Mouse (Mus musculus): Measurements from ENCODE around the gene Ghr.

The Ghr gene

DNA sequence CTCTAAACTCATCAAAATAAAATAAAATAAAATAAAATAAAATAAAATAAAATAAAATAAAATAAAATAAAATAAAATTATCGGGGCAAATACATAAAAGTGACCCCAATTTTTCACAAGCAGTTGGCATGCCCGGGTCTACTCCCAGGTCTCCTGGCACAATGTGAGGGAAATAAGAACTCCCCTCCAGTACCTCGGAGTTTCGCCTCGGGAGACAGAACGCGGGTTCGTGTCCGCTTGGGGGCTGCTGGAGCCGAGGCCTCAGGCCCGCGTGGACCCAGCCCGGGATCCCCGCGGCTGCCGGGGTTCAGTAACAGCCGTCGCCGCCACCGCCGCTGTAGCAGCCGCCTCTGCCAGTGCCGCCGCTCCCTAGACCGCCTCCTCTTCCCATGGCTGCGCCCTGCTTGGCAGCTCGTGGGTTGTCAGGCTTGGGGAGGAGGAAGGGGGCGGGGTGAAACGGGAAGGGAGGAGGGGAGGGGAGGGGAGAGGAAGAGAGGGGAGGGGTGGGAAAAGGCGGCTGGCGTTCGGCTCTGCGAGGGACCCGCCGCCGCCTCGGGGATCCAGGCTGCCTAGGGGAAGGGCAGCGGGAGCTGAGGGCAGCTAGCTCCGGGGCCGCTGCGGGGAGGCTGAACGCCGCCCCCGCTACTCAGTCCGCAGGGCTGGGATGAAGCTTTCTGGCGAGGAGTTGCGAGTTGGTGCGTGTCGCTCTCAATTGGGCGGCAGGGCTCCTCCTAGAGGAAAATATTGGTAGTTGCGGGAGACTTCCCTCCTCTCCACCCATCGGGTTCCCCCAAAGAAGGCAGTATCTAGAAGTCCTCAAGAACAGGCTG is at the start of gene Ghr:
Gene Ghr, minus strand, starts transcription at position 686 of the 830 bp plus-strand sequence.
- in situ Hi-C loops (cut with MboI; ENCODE audit: low pct_unique_long_range_greater_than_20kb in 1 of 2, low sequenced_read_pairs in 2 of 2, unreplicated experiment in 1 of 2): no loop called here

DNA sequence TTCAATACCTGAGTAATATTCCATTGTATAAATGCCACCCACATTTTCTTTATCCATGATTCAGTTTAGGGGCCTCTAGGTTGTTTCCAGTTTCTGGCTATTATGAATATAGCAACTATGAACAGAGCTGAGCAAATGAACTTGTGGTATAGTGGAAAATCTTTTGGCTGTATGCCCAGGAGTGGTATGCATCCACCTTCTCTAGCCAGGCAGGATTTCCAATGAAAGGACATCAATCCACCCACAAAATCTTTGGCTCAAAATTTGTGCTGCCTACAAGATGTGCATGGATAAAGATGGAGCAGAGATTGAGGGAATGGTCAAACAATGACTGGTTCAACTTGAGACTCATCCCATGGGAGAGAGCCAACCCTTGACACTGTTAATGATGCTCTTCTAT is 39.5 kb upstream of the Ghr start:
- in situ Hi-C loops (cut with MboI; ENCODE audit: low pct_unique_long_range_greater_than_20kb in 1 of 2, low sequenced_read_pairs in 2 of 2, unreplicated experiment in 1 of 2): no loop called here

DNA sequence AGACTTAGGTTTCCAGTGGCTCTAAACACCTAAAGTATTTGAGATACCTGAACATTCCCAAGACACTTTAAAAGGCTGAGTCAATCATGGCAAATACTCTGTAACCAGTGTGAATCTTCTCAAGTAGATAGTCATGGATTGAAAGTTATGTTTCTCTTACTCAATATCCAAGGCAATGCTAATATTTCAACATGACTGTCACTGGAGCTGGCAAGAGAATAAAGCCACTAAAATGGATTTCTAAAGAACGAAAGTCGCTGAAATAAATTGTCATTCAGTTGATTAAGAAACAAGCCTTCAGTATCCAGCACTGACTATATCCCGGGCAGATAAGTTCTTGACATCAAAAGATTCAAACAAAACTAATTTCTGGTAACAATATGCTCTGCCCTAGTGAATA is 37.1 kb upstream of the Ghr start:
- in situ Hi-C loops (cut with MboI; ENCODE audit: low pct_unique_long_range_greater_than_20kb in 1 of 2, low sequenced_read_pairs in 2 of 2, unreplicated experiment in 1 of 2): no loop called here

DNA sequence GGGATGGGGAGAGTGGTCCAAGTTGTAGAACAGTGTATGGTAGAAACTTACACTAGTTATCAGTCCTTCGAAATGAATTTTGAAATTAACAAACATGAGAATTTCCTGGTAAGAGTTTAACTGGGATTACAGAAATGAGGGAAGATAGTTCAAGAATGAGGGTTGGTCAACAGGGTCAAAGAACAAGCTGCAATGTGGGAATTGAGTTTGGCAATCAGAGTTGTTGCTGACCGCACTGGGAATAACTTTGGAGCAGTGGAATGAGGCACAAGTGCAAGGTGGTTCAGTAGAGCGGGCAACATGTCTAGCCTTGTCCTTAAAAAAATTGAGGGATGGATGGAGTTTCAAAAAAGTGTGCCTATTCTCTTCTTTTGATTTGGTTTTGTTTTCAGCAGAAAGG is 35.0 kb upstream of the Ghr start:
- in situ Hi-C loops (cut with MboI; ENCODE audit: low pct_unique_long_range_greater_than_20kb in 1 of 2, low sequenced_read_pairs in 2 of 2, unreplicated experiment in 1 of 2): no loop called here

DNA sequence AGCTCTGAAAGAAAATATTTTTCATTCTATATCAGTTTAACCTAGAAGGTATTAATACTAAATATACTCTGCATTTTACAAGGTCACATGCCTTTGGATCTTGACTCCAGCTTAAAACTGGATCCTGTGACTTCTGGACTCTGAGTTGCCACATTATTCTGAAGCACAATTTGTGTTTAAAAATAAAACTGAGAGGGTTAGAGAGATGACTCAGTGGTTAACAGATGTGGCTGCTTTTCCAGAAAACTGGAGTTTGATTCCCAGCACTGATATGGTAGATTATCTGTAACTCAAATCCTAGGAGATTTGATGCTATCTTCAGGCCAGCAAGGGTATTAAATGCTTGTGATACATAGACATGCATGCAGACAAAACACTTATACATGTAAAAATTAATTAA is 28.7 kb upstream of the Ghr start:
- in situ Hi-C loops (cut with MboI; ENCODE audit: low pct_unique_long_range_greater_than_20kb in 1 of 2, low sequenced_read_pairs in 2 of 2, unreplicated experiment in 1 of 2): no loop called here

DNA sequence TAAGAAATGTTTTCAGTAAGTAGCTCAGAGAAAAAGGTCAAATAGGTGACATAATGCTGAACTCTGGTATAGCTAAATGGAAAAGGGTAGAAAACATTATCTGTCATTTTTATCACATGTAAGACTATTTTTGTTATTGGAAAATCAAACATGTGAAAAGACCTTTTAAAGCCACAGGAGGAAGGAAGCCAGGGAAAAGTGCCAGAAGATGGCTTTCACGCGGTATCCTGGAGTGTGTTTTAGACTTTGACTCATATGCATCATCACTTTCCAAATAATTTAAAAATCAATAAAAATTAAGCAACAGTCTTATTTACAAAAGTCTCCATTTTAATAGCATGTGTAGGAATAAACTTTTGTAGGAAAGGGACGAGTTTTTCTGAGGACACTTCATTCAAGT is 24.7 kb upstream of the Ghr start:
- in situ Hi-C loops (cut with MboI; ENCODE audit: low pct_unique_long_range_greater_than_20kb in 1 of 2, low sequenced_read_pairs in 2 of 2, unreplicated experiment in 1 of 2): no loop called here

DNA sequence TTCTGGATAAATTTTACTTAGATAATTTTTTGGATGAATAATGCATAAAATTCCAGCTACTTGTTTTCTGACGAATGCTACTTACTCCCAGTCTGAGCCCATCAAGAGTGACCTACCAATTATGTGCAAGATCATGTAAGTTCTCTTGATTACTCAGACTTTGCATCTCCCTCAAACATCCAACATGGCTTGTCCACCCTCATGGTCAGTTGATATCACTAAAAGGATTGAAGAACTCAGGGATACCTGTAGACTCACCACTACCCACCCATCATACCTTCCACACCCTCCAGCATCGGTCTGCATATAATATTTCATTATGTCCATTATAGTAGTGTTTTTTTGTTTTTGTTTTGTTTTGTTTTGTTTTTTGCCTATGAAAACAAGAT is 18.8 kb upstream of the Ghr start:
- in situ Hi-C loops (cut with MboI; ENCODE audit: low pct_unique_long_range_greater_than_20kb in 1 of 2, low sequenced_read_pairs in 2 of 2, unreplicated experiment in 1 of 2): no loop called here

DNA sequence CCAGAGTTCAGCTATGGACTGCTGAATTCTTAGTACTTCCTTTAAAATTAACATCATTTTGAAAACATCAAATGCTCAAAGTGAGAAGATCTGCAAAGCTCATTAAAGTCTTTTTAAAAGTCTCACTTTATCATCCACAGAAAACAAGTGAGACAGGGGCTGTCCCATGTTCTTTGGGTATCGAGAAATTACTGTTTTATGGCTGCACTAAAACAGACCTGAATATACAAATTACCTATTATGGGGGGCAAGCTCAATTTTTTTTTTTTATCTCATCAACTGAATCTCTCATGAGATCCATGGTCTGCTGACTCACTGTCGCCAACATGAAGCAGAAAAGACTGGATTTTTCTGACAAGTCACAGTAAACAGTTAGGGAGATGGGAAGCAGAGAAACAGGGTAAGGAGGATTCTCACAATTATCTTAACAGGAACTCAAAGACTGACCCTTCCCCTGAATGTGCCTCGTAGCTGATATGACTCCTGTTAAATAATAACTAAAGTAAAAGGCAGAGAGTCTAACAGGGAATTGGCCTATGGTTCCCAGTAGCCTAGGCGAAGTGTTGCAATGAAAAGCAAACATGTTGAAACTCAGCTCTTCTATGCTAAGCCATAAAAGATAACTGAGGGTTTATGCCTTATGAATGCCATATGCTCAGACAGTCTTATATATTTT is 18.3 kb upstream of the Ghr start:
- in situ Hi-C loops (cut with MboI; ENCODE audit: low pct_unique_long_range_greater_than_20kb in 1 of 2, low sequenced_read_pairs in 2 of 2, unreplicated experiment in 1 of 2): no loop called here

DNA sequence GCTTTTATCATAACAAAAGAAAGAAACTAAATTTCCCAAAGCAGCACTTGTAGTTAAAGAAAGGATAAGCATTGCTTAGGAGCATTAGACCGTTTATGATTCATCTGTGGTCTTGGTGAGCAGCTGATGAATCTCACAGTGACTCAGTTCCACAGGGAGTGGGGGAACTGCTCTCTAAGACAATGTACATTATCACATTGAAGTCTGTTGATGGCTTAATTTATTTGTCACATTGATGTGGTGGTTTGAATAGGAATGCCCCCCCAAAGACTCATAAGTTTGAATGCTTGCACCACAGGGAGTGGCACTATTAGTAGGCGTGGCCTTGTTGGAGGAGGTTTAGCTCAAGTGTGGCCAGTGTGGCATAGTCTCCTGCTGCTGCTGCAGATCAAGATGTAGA is 4.6 kb upstream of the Ghr start:
- in situ Hi-C loops (cut with MboI; ENCODE audit: low pct_unique_long_range_greater_than_20kb in 1 of 2, low sequenced_read_pairs in 2 of 2, unreplicated experiment in 1 of 2): no loop called here

DNA sequence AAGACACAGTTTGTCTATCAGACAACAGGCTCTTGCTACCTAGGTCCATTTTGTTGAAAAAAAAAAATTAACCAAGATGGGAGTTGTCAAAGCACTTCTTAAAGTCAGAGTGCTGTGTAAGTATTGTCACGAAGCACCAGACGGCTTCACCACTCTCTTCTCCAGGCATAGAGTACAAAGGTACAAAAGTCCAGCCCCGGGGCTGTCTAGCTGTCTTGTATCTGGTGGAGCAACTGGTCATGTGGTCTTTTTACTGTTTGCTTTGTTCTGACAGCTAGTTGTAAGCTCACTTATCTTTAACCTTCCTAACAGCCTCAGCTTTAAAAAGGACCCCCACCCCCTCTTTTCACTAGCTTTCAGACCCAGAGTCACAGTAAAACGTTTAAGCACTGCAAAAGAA is 1.1 kb upstream of the Ghr start:
- in situ Hi-C loops (cut with MboI; ENCODE audit: low pct_unique_long_range_greater_than_20kb in 1 of 2, low sequenced_read_pairs in 2 of 2, unreplicated experiment in 1 of 2): no loop called here

DNA sequence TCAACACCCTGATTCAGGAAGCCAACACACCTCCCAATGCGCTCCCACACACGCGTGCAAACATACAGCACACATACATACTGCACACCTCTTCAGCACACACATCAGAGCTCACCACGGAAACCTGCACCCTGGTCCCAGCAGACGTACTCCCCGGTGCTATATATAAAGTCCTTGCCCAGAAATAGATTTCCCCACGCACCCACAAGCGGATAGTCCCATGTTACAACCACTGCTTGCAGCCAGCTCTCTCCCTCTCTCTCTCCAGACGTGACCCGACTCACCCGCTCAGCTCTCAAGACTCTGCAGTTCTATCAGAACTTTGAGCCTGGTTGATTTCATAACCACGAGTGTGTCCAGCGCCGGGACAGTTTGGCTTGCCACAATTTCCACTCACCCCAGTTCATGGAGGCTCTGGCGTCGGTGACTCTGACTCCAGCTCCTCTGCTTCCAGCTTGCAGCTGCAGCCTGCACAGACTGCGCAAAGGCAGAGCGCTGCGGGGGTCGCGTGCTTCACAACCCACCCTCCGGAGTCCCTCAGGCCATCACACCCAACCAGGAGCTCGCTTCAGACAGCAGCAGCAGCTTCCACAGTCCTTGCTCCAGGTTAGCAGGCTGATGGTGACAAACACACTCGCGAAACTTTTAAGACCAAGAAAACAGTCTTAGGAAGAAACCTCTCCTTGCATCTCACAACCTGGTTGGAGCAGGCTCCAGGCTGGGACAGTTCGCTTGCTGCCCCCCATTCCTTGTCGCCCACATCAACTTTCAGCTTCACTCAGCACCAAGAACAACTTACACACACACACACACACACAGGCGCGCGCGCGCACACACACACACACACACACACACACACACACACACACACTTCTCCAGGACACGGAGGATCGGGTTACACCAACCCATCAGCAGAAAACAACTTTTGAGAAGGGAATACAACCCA is 1.2 kb downstream of the Ghr start:
- in situ Hi-C loops (cut with MboI; ENCODE audit: low pct_unique_long_range_greater_than_20kb in 1 of 2, low sequenced_read_pairs in 2 of 2, unreplicated experiment in 1 of 2): no loop called here

DNA sequence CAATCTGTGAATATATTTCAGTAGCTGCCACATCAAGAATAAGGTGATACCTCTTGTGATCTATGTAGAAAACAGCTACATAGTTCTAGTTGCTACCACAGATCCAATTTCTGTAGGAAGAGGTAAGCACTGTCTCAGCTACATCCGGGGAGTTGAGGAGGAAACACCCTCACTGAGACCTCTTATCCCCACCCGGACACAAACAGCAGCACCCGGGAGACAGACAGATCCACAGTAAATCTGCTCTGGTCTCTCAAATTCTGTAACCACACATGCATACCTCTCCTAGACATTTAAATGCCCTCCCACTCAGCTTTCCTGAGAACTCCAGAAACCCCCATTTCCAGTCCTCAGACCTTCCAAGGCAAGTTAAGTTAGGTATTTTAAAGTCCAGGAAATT is 2.0 kb downstream of the Ghr start:
- in situ Hi-C loops (cut with MboI; ENCODE audit: low pct_unique_long_range_greater_than_20kb in 1 of 2, low sequenced_read_pairs in 2 of 2, unreplicated experiment in 1 of 2): no loop called here

DNA sequence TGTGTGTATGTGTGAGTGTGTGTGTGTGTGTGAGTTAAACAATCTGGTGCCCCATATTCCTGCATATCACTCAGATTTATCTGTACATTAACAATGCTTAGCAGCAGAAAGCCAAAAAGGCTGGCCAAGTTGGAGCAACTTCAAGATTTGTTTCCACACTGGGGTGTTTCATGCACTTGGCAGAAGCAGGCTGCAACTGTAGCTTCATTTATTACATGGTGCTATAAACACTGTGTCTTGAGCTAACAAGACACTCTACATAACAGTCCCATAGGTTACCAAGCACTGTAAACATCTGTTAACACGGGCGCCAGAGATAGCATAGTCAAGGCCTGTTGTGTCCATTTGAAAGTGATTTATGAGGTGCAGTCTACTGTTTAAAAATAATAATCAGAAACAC is 3.1 kb downstream of the Ghr start:
- in situ Hi-C loops (cut with MboI; ENCODE audit: low pct_unique_long_range_greater_than_20kb in 1 of 2, low sequenced_read_pairs in 2 of 2, unreplicated experiment in 1 of 2): no loop called here

DNA sequence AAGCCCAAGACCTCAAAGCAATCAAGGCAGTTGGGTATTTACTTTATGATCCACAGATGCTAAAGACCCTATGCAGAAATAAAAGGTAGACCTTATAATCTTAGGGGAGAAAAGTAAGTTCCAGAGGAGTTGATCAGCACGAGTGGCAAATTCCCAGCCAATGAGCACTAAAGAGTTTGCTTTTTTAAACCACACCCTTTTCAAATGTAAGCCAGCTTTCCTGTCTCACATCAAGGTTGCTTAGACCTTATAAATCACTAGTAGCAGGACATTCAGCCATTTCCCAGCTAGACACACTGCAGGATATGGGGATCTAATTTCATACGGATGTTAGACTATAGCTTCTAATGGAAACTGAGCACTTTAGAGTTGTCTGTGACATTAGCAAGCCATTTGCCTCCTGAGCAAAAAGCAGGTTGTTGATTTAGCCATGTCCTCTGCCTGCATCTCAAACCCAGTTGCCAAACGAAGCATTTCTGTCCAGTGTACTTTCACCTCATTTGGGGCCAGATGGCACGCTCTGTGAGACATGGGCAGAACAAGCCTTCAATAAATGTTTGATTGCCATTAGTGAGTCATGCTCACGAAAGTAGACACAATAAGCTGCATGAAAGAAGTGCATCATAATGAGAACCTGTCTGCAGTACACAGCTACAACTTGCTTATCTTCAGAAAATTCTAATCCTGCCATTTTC is 4.9 kb downstream of the Ghr start:
- in situ Hi-C loops (cut with MboI; ENCODE audit: low pct_unique_long_range_greater_than_20kb in 1 of 2, low sequenced_read_pairs in 2 of 2, unreplicated experiment in 1 of 2): no loop called here

DNA sequence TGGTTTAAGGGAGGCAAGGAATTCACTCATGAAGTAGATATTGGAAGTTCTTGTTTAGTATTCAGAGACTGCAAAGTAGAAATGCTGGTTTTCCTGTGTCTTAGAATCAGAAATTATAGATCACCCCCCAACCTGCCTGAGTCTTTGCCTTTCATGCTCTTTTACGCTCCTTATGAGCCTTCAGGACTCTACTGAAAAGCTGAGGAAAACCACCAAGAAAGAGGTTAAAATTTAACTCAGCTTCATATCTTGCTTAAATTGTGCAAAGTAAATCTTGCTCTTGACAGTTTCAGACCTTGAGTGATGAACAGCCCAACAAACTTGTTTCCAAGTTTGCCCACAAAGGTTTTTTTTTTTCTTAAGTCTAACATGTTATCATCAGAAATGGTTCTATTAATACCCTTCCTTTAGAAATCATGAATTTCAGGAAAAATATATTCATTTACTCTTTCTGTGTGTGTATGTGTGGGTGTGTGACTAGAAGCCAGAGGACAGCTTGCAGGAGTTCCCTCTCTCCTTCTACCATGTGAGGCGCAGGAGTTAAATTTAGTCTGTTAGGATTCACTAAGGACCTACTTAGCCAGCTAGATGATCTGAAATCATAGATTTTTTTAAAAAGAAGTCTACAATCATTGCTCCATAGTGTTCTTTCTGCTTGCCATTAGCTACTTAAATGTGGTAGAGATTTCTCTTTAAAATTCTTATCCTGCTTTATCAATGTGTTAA is 14.0 kb downstream of the Ghr start:
- in situ Hi-C loops (cut with MboI; ENCODE audit: low pct_unique_long_range_greater_than_20kb in 1 of 2, low sequenced_read_pairs in 2 of 2, unreplicated experiment in 1 of 2): no loop called here

DNA sequence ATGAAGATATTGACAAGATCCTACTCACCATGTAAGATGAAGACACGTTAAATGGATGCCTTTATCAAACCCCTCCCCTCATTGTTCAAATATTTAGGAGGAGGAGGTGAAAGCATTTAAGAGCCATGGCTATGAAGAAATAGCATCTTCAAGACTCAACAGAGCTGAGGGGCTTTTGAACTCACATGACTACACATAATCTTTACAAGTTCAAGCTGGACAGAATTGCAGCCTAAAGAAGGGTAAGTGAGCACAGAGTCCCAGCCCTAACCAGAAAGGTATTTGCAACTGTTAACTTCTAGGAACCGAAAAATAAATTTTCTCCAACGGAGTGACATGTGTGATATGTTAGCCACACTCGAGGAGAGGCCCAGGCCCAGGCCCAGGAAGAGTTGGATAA is 18.7 kb downstream of the Ghr start:
- in situ Hi-C loops (cut with MboI; ENCODE audit: low pct_unique_long_range_greater_than_20kb in 1 of 2, low sequenced_read_pairs in 2 of 2, unreplicated experiment in 1 of 2): no loop called here

DNA sequence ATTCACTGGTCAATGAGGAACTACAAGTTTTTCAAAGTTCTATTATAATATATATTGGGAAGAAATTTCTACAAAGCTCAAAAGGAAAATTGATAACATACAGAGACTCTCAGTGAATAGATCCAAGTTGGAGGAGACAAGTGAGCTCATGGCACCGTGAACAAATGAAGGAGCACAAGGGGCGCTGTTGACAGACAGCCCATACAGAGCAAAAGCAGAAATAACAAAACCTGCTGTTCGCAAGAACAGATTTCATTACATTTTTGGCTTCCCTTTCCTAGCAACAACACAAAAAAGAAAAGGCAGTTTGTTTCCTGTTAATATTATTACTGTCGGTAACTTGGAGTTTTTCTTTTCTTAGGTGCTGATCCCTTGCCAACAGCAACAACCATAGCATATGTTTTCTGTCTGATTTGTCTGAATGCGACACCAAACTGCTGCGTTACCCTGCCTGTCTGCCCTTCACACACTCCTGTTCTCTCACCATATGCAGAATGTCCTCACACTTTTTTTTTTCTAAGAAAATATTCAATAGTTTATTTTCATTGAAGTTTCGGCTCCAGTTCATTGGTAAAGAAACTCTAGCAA is 19.3 kb downstream of the Ghr start:
- in situ Hi-C loops (cut with MboI; ENCODE audit: low pct_unique_long_range_greater_than_20kb in 1 of 2, low sequenced_read_pairs in 2 of 2, unreplicated experiment in 1 of 2): no loop called here

DNA sequence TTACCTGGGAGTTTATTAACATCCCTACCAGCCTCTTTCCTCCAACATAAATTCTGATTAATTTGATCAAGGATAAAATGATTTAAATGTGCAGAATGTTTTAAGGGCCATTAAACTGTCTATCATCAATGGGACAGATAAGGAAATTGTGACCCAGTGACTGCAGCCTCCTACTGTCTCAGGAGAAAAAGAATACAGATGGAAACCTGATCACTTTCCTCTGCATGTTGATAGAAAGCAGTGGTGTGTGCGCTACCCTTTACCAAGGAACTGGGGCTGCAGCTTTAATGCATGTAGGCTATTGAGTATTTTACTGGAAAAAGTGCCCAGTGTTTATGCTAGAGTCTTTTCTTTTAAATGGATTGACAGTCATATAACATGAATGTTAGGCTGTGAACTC is 19.8 kb downstream of the Ghr start:
- in situ Hi-C loops (cut with MboI; ENCODE audit: low pct_unique_long_range_greater_than_20kb in 1 of 2, low sequenced_read_pairs in 2 of 2, unreplicated experiment in 1 of 2): no loop called here
